Mouse (Mus musculus): ENCODE measurements around the gene Dpp6. TPM values are rescaled to one million over a fixed set of nuclear protein-coding genes. Genes with fewer than 3 reads are reported as not detected.
A peak's percentile ranks its signal among the peaks of the same experiment; 100 is the strongest.

Gene Dpp6
- 0.36 and 0.50 TPM in 2 replicates for polyA plus RNA-seq (2014; fragmentation: Nextera tagmentation; extraction: Ambion mirVana)

DNA sequence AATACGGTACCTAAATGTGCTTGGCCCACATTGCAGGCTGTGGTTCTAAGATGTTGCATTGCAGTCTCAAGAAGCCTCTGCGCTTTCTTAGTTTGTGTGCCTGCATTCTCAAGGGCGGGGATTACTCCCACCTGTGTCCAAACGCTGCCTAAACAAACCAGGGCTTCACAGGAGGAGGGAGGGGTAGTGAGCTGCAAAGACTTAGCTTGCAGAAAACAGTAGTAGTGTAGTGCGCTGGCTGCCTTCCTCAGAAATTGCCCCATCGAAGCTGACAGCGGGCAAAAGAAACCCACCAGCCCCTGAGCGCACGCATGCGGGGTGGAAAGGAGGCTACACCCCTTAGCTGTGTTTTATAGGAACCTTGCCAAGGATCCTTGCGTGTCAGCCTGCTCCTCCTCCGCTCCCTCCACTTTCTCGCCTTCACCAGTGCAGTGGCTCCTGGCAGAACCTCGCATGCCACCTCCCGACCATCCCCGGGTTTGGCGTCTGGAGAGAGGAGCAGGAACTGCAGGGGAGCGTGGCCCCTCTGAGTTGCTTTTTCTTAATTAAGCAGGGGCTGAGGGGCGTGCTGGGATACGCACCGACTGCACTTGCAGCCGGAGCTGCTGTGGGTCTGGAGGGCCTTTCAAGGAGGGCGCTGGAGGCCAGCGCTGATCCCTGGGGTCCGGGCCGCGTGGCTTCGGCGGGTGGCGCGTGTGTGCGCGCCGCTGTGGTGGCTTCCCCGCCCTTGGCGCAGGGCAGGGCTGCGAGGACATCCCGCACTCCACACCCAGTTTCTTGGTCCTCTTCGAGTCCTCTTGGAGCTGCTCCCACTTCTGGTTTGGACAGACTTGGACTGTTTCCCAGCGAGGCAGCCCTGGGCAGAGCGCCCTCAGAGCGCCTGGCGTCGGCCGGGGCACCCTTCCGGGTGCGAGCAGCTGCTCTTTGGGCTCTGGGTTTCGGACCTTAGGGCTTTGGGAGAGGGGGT is at the start of gene Dpp6:
Dpp6 (plus strand) TSS at position 229 of the 967 bp plus-strand sequence.
- Histone ChIP-seq H3K36me3 (ENCODE audit: control insufficient read depth, insufficient read depth, low read length) (no peaks in the 10 kb centered on the region), H3K4me3 (ENCODE audit: control insufficient read depth in 1 of 2, insufficient read depth in 1 of 2, low read depth in 1 of 2, low read length in 2 of 2) (no peak within 1 kb of the TSS), H3K27me3 (ENCODE audit: control insufficient read depth, insufficient read depth, low read length) (peaks cover 27% of the 10 kb centered on the region), H3K9ac (ENCODE audit: low read length) (no peak within 1 kb of the TSS), H3K27ac (replicated peaks in 1 of 2; ENCODE audit: control insufficient read depth in 1 of 2, insufficient read depth in 1 of 2, low read depth in 2 of 2, low read length in 2 of 2) (no peak within 1 kb of the TSS), H3K9me3 (ENCODE audit: control insufficient read depth, low read length) (no peaks in the 10 kb centered on the region), H3K4me2 (ENCODE audit: low read length) (peak within 1 kb of the TSS; percentile 25), H3K4me1 (ENCODE audit: control insufficient read depth in 2 of 2, insufficient read depth in 2 of 2, low read length in 2 of 2) (no peaks in the 10 kb centered on the region)
- ATAC-seq (ENCODE audit: insufficient number of reproducible peaks, insufficient read depth, low FRiP score, low read depth) = no peak
- WGBS = 4% methylated on average over 48 of the region's 48 CpGs

GRCm38 (mm10) chr5:26783955-26784354 is 33.0 kb upstream of the Dpp6 start:
- WGBS = 60% methylated on average over 3 of the region's 3 CpGs
- H3K27ac ChIP-seq (replicated peaks in 1 of 2; ENCODE audit: control insufficient read depth in 1 of 2, insufficient read depth in 1 of 2, low read depth in 2 of 2, low read length in 2 of 2) = no peak overlapping the region
- no peak for ATAC-seq (ENCODE audit: insufficient number of reproducible peaks, insufficient read depth, low FRiP score, low read depth)
- no peaks in the 10 kb centered on the region for H3K9me3 ChIP-seq (ENCODE audit: control insufficient read depth, low read length)
- no peaks in the 10 kb centered on the region for H3K4me1 ChIP-seq (ENCODE audit: control insufficient read depth in 2 of 2, insufficient read depth in 2 of 2, low read length in 2 of 2)
- no peaks in the 10 kb centered on the region for H3K27me3 ChIP-seq (ENCODE audit: control insufficient read depth, insufficient read depth, low read length)
- no peak overlapping the region for H3K9ac ChIP-seq (ENCODE audit: low read length)
- no peaks in the 10 kb centered on the region for H3K36me3 ChIP-seq (ENCODE audit: control insufficient read depth, insufficient read depth, low read length)
- H3K4me2 ChIP-seq (ENCODE audit: low read length) = no peak overlapping the region
- no peak overlapping the region for H3K4me3 ChIP-seq (ENCODE audit: control insufficient read depth in 1 of 2, insufficient read depth in 1 of 2, low read depth in 1 of 2, low read length in 2 of 2)

GRCm38 (mm10) chr5:26795524-26795923 is 21.5 kb upstream of the Dpp6 start:
- no peak overlapping the region for H3K4me3 ChIP-seq (ENCODE audit: control insufficient read depth in 1 of 2, insufficient read depth in 1 of 2, low read depth in 1 of 2, low read length in 2 of 2)
- no peak overlapping the region for H3K27ac ChIP-seq (replicated peaks in 1 of 2; ENCODE audit: control insufficient read depth in 1 of 2, insufficient read depth in 1 of 2, low read depth in 2 of 2, low read length in 2 of 2)
- H3K4me2 ChIP-seq (ENCODE audit: low read length) = no peak overlapping the region
- H3K36me3 ChIP-seq (ENCODE audit: control insufficient read depth, insufficient read depth, low read length) = no peaks in the 10 kb centered on the region
- 92% methylated on average over 2 of the region's 2 CpGs for WGBS
- H3K27me3 ChIP-seq (ENCODE audit: control insufficient read depth, insufficient read depth, low read length) = no peaks in the 10 kb centered on the region
- ATAC-seq (ENCODE audit: insufficient number of reproducible peaks, insufficient read depth, low FRiP score, low read depth) = no peak
- H3K4me1 ChIP-seq (ENCODE audit: control insufficient read depth in 2 of 2, insufficient read depth in 2 of 2, low read length in 2 of 2) = no peaks in the 10 kb centered on the region
- no peaks in the 10 kb centered on the region for H3K9me3 ChIP-seq (ENCODE audit: control insufficient read depth, low read length)
- no peak overlapping the region for H3K9ac ChIP-seq (ENCODE audit: low read length)

- Histone ChIP-seq H3K36me3 (ENCODE audit: control insufficient read depth, insufficient read depth, low read length) (no peaks in the 10 kb centered on the region), H3K9me3 (ENCODE audit: control insufficient read depth, low read length) (no peaks in the 10 kb centered on the region), H3K4me2 (ENCODE audit: low read length) (no peak overlapping the region), H3K4me3 (ENCODE audit: control insufficient read depth in 1 of 2, insufficient read depth in 1 of 2, low read depth in 1 of 2, low read length in 2 of 2) (no peak overlapping the region), H3K9ac (ENCODE audit: low read length) (no peak overlapping the region), H3K4me1 (ENCODE audit: control insufficient read depth in 2 of 2, insufficient read depth in 2 of 2, low read length in 2 of 2) (no peaks in the 10 kb centered on the region), H3K27ac (replicated peaks in 1 of 2; ENCODE audit: control insufficient read depth in 1 of 2, insufficient read depth in 1 of 2, low read depth in 2 of 2, low read length in 2 of 2) (no peak overlapping the region), H3K27me3 (ENCODE audit: control insufficient read depth, insufficient read depth, low read length) (no peaks in the 10 kb centered on the region)
- WGBS = 79% methylated on average over 1 of the region's 1 CpGs
- ATAC-seq (ENCODE audit: insufficient number of reproducible peaks, insufficient read depth, low FRiP score, low read depth) = no peak
Observed at GRCm38 (mm10) chr5:26835972-26836371, 19.0 kb downstream of the Dpp6 start.

GRCm38 (mm10) chr5:26841151-26841550 is 24.1 kb downstream of the Dpp6 start:
- Histone ChIP-seq H3K9me3 (ENCODE audit: control insufficient read depth, low read length) (no peaks in the 10 kb centered on the region), H3K27me3 (ENCODE audit: control insufficient read depth, insufficient read depth, low read length) (no peaks in the 10 kb centered on the region), H3K36me3 (ENCODE audit: control insufficient read depth, insufficient read depth, low read length) (no peaks in the 10 kb centered on the region), H3K9ac (ENCODE audit: low read length) (no peak overlapping the region), H3K27ac (replicated peaks in 1 of 2; ENCODE audit: control insufficient read depth in 1 of 2, insufficient read depth in 1 of 2, low read depth in 2 of 2, low read length in 2 of 2) (no peak overlapping the region), H3K4me3 (ENCODE audit: control insufficient read depth in 1 of 2, insufficient read depth in 1 of 2, low read depth in 1 of 2, low read length in 2 of 2) (no peak overlapping the region), H3K4me2 (ENCODE audit: low read length) (no peak overlapping the region), H3K4me1 (ENCODE audit: control insufficient read depth in 2 of 2, insufficient read depth in 2 of 2, low read length in 2 of 2) (no peaks in the 10 kb centered on the region)
- WGBS = 26% methylated on average over 4 of the region's 4 CpGs
- ATAC-seq (ENCODE audit: insufficient number of reproducible peaks, insufficient read depth, low FRiP score, low read depth) = no peak

- Histone ChIP-seq H3K4me3 (ENCODE audit: control insufficient read depth in 1 of 2, insufficient read depth in 1 of 2, low read depth in 1 of 2, low read length in 2 of 2) (no peak overlapping the region), H3K9ac (ENCODE audit: low read length) (no peak overlapping the region), H3K4me2 (ENCODE audit: low read length) (no peak overlapping the region), H3K27me3 (ENCODE audit: control insufficient read depth, insufficient read depth, low read length) (no peaks in the 10 kb centered on the region), H3K9me3 (ENCODE audit: control insufficient read depth, low read length) (no peaks in the 10 kb centered on the region), H3K4me1 (ENCODE audit: control insufficient read depth in 2 of 2, insufficient read depth in 2 of 2, low read length in 2 of 2) (no peaks in the 10 kb centered on the region), H3K36me3 (ENCODE audit: control insufficient read depth, insufficient read depth, low read length) (no peaks in the 10 kb centered on the region), H3K27ac (replicated peaks in 1 of 2; ENCODE audit: control insufficient read depth in 1 of 2, insufficient read depth in 1 of 2, low read depth in 2 of 2, low read length in 2 of 2) (no peak overlapping the region)
- 61% methylated on average over 4 of the region's 4 CpGs for WGBS
- no peak for ATAC-seq (ENCODE audit: insufficient number of reproducible peaks, insufficient read depth, low FRiP score, low read depth)
Observed at GRCm38 (mm10) chr5:26854746-26855145, 37.7 kb downstream of the Dpp6 start.

GRCm38 (mm10) chr5:26875449-26875848 is 58.4 kb downstream of the Dpp6 start:
- H3K4me1 ChIP-seq (ENCODE audit: control insufficient read depth in 2 of 2, insufficient read depth in 2 of 2, low read length in 2 of 2) = no peaks in the 10 kb centered on the region
- H3K36me3 ChIP-seq (ENCODE audit: control insufficient read depth, insufficient read depth, low read length) = no peaks in the 10 kb centered on the region
- no peak for ATAC-seq (ENCODE audit: insufficient number of reproducible peaks, insufficient read depth, low FRiP score, low read depth)
- H3K27me3 ChIP-seq (ENCODE audit: control insufficient read depth, insufficient read depth, low read length) = no peaks in the 10 kb centered on the region
- no peak overlapping the region for H3K4me2 ChIP-seq (ENCODE audit: low read length)
- no peak overlapping the region for H3K4me3 ChIP-seq (ENCODE audit: control insufficient read depth in 1 of 2, insufficient read depth in 1 of 2, low read depth in 1 of 2, low read length in 2 of 2)
- H3K27ac ChIP-seq (replicated peaks in 1 of 2; ENCODE audit: control insufficient read depth in 1 of 2, insufficient read depth in 1 of 2, low read depth in 2 of 2, low read length in 2 of 2) = no peak overlapping the region
- no peaks in the 10 kb centered on the region for H3K9me3 ChIP-seq (ENCODE audit: control insufficient read depth, low read length)
- H3K9ac ChIP-seq (ENCODE audit: low read length) = no peak overlapping the region

All from heart, embryonic 14.5 days (tissue).